Mouse (Mus musculus): ENCODE measurements around the gene Zfp652.
"Not testable (repeated sequence)": the region's sequence is repeated elsewhere in the genome, so short reads cannot be mapped to it uniquely, and the experiment has no call there.

The Zfp652 gene

GRCm38 (mm10) chr11:95712085-95712562 lies 349 bp upstream of the Zfp652 start:
- peak; percentile 30 for DNase-seq (ENCODE audit: low spot score)

GRCm38 (mm10) chr11:95713225-95713810 lies 845 bp downstream of the Zfp652 start:
- DNase-seq (ENCODE audit: low spot score): no peak

GRCm38 (mm10) chr11:95713811-95714241 lies 1.4 kb downstream of the Zfp652 start:
- peak; percentile 49 for DNase-seq (ENCODE audit: low spot score)

GRCm38 (mm10) chr11:95714411-95714810 lies 1.9 kb downstream of the Zfp652 start:
- DNase-seq (ENCODE audit: low spot score): peak; percentile 11

GRCm38 (mm10) chr11:95716136-95716535 lies 3.7 kb downstream of the Zfp652 start:
- no peak for DNase-seq (ENCODE audit: low spot score)

GRCm38 (mm10) chr11:95719356-95719755 lies 6.9 kb downstream of the Zfp652 start:
- DNase-seq (ENCODE audit: low spot score): no peak

- no peak for DNase-seq (ENCODE audit: low spot score)
Measured at GRCm38 (mm10) chr11:95723287-95723686, 10.8 kb downstream of the Zfp652 start, which contains the start of gene B130006D01Rik. TSS of gene B130006D01Rik (plus strand) at chr11:95723587.

GRCm38 (mm10) chr11:95724466-95724865 lies 12.0 kb downstream of the Zfp652 start:
- no peak for DNase-seq (ENCODE audit: low spot score)

GRCm38 (mm10) chr11:95726156-95726555 lies 13.7 kb downstream of the Zfp652 start:
- no peak for DNase-seq (ENCODE audit: low spot score)

- DNase-seq (ENCODE audit: low spot score): no peak
Measured at GRCm38 (mm10) chr11:95727947-95728346, 15.5 kb downstream of the Zfp652 start.

GRCm38 (mm10) chr11:95728916-95729907 lies 16.7 kb downstream of the Zfp652 start:
- DNase-seq (ENCODE audit: low spot score): no peak

- DNase-seq (ENCODE audit: low spot score): no peak
Measured at GRCm38 (mm10) chr11:95734485-95734884, 22.0 kb downstream of the Zfp652 start.

- no peak for DNase-seq (ENCODE audit: low spot score)
Measured at GRCm38 (mm10) chr11:95737811-95738210, 25.3 kb downstream of the Zfp652 start.

- DNase-seq (ENCODE audit: low spot score): no peak
Measured at GRCm38 (mm10) chr11:95744521-95744920, 32.0 kb downstream of the Zfp652 start.

- no peak for DNase-seq (ENCODE audit: low spot score)
Measured at GRCm38 (mm10) chr11:95746821-95747220, 34.3 kb downstream of the Zfp652 start.

GRCm38 (mm10) chr11:95748331-95748730 lies 35.9 kb downstream of the Zfp652 start:
- no peak for DNase-seq (ENCODE audit: low spot score)

- no peak for DNase-seq (ENCODE audit: low spot score)
Measured at GRCm38 (mm10) chr11:95749619-95750018, 37.1 kb downstream of the Zfp652 start.

GRCm38 (mm10) chr11:95750995-95751394 lies 38.5 kb downstream of the Zfp652 start:
- DNase-seq (ENCODE audit: low spot score): peak; percentile 73

- not testable (repeated sequence) for DNase-seq (ENCODE audit: low spot score)
Measured at GRCm38 (mm10) chr11:95755137-95755536, 42.7 kb downstream of the Zfp652 start.

GRCm38 (mm10) chr11:95760521-95760920 lies 48.0 kb downstream of the Zfp652 start:
- no peak for DNase-seq (ENCODE audit: low spot score)

- DNase-seq (ENCODE audit: low spot score): peak; percentile 53
Measured at GRCm38 (mm10) chr11:95762996-95763395, 50.5 kb downstream of the Zfp652 start.

- no peak for DNase-seq (ENCODE audit: low spot score)
Measured at GRCm38 (mm10) chr11:95764806-95765205, 52.3 kb downstream of the Zfp652 start.

GRCm38 (mm10) chr11:95765334-95765733 lies 52.9 kb downstream of the Zfp652 start:
- DNase-seq (ENCODE audit: low spot score): no peak

Measured in MN1 (cell line).